Mouse (Mus musculus): ENCODE data around the gene Pnp2.
"Not testable (repeated sequence)": the region's sequence is repeated elsewhere in the genome, so short reads cannot be mapped to it uniquely, and the experiment has no call there.

Gene Pnp2

DNA sequence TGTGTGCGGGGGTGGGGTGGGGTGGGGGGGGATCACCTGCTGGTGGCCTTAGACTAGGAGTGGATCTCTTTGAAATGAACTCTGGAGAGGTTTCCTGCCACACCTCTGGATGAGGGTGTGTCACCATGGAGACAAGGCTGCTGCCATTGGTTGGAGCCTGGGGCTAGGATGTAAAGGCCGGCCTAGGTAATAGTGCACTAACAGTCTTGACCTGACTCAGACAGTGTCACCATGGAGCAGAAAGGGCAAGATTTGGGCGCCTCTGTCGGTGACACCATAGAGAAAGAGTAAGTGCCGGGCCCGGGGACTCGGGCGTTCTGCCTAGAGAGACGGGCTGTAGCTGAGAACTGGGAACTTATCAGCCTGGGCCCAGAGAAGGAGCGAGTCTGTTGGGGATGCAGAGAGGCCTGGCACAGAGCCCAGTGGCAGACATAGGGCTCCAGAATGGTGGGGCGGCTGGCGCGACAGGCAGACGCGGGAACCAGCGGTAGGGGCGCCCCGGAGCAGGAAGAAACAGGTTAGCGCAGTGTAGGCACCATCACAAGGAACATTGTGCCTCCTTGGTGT is at the start of gene Pnp2:
Gene Pnp2 (plus strand): TSS at position 51 of the 567 bp plus-strand sequence.
- TF ChIP-seq GATA4 (IDR thresholded peaks at IDR 0.05; ENCODE audit: insufficient replicate concordance, low read length): not testable (repeated sequence)

DNA sequence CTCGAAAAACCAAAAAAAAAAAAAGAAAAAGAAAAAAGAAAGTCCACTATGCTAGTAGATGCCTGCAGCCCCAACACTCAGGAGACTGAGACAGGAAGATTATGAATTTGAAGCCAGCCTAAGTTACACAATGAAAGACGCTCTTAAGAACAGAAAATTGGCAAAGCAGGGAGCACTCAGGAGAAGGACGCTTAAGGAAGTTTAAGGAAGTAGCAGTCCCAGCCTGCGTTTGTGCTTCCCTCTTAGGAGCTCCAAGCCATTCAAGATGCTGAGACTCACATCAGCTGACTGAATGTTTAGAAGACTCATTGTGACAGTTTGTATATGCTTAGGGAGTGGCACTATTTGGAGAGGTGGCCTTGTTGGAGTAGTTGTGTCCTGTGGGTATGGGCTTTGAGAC is 47.7 kb upstream of the Pnp2 start:
- no peak for TF ChIP-seq GATA4 (IDR thresholded peaks at IDR 0.05; ENCODE audit: insufficient replicate concordance, low read length)

DNA sequence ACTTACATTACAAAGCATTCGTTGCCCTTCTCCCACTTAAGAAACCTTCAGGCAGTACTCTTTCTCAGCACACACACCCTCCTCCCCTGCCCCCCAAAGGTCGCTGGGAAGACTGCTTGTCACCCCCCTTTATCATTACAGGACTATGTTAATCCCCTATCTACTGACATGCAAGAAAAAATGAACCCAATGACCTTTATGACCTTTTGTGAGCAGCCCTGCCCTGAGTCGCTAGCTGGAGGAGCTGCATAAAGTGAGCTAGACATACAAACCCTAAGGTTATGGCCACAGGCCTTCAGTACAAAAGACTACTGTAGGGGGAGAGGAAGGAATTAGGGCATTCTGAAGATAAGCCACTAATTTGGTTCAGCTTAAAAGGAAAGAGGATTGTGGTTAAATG is 44.4 kb upstream of the Pnp2 start:
- no peak for TF ChIP-seq GATA4 (IDR thresholded peaks at IDR 0.05; ENCODE audit: insufficient replicate concordance, low read length)

DNA sequence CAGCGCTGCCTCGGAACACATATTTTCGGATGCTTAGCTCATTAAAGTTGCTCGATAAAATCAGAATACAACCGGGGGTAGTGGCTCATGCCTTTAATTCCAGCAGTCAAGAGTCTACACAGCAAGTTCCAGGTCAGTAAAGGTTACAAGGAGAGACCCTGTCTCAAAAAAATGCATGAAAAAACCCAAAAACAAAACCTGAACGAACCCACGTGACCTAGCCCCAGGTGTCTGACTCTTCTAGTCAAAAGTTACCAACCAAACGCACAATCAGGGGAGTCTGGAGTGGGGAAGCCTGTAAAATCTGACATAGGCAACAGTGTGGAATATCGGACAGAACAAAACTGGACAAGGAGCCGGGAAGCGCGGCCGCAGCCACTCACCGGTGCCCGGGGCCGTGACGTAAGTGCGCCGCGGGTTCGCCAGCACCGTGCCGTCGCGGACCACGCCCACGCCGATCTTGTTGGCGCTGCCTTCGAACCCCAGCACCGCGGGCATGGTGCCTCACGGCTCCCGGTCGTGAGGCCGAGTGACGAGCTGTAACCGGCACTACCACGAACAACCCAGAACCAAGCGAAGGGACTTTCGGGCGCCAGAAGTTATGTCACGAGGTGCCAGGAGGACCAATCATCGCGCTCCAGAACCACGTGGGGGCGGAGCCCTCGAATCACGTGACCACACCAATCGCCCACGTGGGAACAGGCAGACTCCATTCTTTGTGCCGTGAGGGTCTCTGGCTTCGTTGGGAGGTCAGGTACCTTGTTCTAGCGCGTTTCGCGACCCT is 31.3 kb upstream of the Pnp2 start, which contains the start of the genes Osgep and Apex1:
Gene Osgep (minus strand): TSS at position 613 of the 784 bp plus-strand sequence.
Gene Apex1 (plus strand): TSS at position 688 of the 784 bp plus-strand sequence.
- no peak for TF ChIP-seq GATA4 (IDR thresholded peaks at IDR 0.05; ENCODE audit: insufficient replicate concordance, low read length)

DNA sequence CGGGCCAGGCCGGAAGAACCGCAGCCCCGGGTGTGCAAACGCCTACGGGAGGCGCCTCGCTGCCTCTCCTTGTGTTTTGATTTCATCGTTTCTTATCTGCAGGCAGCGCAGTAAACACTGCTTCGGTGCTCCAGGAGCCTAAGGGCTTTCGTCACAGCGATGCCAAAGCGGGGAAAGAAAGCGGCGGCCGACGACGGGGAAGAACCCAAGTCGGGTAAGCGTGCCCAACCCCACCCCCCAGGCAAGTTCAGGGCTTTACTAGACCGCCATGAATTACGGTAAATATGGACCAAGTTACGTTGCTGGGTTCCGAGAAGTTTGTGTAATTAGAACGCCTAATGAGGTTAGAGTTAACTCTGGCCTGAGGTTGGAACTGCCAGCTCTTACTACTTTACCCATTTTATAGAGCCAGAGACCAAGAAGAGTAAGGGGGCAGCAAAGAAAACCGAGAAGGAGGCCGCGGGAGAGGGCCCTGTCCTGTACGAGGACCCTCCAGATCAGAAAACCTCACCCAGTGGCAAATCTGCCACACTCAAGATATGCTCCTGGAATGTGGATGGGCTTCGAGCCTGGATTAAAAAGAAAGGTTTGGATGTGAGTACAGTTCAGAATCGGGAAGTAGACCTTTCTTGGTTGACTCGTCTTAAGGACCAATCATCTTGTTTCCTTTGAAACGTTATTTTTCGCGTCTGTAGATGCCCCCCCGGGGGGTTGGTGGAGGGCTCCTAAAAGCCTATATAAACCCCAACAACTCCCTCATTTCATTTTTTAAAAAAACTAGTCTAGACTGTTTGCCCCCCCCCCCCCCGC is 30.5 kb upstream of the Pnp2 start:
- TF ChIP-seq GATA4 (IDR thresholded peaks at IDR 0.05; ENCODE audit: insufficient replicate concordance, low read length): no peak; the same call in 1 of the 2 replicates

DNA sequence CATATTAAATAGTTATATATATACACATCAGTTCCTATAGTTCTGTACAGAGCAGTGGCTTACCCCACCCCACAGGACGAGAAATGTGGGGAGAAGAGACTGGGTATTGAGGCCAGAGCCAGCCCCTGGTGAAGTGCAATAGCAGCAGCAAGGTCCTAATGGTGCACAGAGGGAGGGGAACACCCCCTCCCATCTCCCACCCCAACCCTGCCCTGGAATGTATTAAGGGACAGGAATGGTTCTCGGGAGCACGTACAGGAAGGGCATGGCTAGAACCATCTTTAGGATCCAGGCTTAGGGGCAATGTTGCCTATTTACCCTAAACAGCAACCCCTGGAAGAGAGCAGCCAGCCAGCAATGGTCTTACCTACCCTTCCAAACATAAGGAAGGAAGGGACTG is 28.4 kb upstream of the Pnp2 start:
- TF ChIP-seq GATA4 (IDR thresholded peaks at IDR 0.05; ENCODE audit: insufficient replicate concordance, low read length): no peak

DNA sequence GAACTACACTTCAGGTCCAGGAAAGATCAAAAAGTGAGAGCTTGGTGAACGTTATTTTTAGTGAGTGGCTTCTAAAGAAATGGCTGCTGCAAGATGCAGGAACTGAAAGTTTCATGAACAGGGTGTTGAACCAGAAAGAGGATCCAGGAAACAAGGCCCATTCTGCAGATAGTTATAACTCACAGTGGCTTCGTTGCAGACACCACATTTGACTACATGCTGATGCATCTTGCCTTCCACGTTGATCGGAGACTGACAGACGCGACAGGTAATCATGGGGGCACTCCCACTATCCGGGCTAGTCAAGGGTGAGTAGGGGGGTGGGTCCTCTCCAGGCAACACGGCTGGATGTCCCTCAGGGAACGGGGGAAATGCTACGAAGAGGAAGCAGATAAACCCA is 25.8 kb upstream of the Pnp2 start:
- TF ChIP-seq GATA4 (IDR thresholded peaks at IDR 0.05; ENCODE audit: insufficient replicate concordance, low read length): no peak

DNA sequence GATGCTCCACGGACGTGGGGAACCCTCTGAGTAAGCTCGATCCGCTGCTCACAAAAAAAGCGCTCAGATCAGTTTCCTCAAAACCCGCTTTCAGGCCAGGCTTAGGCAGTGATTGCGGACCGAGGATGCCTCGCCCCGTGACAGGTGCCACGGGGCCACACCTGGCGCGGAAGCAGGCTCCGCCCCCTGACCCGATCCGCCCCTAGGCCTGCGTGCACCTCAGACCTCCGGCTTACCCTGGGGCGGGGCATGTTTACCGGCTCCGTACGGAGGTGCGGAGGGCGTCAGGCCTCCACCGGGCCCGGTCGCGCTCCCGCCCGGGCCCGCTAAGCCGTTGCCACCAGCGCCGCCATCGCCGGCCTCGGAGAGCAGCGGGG is 25.4 kb upstream of the Pnp2 start:
- no peak for TF ChIP-seq GATA4 (IDR thresholded peaks at IDR 0.05; ENCODE audit: insufficient replicate concordance, low read length)

DNA sequence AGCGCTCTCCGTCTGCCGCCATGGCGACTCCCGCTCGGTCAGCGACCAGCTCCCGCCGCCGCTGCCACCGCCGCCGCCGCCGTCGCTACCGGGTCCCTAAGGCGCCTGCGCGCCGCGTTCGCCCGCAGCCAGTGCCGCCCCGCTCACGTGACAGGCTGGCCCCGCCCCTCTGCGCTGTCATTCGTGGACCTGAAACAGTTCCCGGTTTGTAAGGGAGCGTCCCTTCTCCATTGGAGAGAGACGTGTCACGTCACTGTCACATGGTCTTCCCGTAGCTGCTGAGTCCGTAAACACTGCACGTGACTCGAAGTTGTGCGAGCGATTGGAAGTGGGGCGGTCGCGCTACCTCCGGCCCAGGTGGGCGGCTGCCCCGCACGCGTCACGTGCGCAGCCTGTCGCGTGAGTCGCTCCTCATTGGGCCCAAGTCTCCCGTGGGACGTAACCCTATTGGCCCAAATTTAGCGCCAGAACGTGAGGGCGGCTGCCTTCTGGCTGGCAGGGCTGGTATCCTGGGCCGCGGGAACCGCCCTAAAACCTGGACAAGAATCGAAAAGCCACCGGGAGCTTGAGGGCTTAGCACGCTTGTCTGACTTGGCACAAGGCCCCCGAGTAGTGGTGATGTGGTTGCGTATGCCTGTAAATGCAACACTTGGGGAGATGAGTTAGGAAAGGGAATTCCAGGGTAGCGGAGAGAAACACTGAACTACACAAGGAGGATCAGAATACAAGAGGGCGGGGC is 24.9 kb upstream of the Pnp2 start, which contains the start of the genes Pip4p1 and Pnp:
Gene Pip4p1 (minus strand): TSS at position 103 of the 739 bp plus-strand sequence.
Gene Pnp (plus strand): TSS at position 329 of the 739 bp plus-strand sequence.
- no peak for TF ChIP-seq GATA4 (IDR thresholded peaks at IDR 0.05; ENCODE audit: insufficient replicate concordance, low read length)

DNA sequence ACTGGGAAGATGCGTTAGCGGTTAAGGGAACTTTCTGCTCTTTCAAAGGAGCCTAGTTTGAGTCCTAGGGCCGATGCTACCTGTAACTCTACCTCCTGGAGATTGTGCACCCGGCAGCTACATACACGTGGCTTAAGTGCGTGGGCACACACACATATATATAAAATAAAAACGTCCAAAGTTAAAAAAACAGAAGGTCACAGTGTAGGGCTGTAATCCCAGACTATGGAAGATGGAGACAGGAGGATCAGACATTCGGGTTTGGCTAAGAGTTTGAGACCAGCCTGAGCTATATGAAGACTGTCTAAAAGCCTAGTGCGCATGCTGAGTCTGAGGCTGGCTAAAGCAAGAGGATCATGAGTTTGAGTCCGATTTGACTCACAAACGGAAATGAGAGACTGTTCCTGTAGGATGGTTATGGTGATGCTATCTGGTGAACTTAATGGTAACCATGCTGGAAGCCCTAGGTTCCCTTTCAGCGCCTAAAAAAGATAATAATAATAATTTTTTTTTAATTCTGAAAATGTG is 24.2 kb upstream of the Pnp2 start:
- no peak for TF ChIP-seq GATA4 (IDR thresholded peaks at IDR 0.05; ENCODE audit: insufficient replicate concordance, low read length)

DNA sequence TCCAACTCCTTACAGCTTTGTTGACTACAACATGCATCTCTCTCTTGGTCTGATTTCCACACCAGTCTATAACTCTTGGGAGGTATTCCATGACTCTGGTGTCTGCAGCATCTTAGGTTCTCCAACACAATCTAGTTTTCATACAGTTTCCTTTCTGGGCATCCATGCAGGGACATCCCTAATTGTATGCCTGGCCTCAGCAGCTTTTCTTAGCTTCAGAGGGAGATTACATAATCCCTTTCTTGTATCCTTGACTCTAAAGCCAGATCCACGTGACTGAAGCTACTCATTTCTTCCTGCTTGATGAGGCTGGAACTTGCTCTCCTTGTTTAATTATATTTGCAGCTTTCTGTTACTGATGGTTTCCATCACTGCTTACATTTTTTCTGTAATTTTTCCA is 19.1 kb upstream of the Pnp2 start:
- TF ChIP-seq GATA4 (IDR thresholded peaks at IDR 0.05; ENCODE audit: insufficient replicate concordance, low read length): no peak

DNA sequence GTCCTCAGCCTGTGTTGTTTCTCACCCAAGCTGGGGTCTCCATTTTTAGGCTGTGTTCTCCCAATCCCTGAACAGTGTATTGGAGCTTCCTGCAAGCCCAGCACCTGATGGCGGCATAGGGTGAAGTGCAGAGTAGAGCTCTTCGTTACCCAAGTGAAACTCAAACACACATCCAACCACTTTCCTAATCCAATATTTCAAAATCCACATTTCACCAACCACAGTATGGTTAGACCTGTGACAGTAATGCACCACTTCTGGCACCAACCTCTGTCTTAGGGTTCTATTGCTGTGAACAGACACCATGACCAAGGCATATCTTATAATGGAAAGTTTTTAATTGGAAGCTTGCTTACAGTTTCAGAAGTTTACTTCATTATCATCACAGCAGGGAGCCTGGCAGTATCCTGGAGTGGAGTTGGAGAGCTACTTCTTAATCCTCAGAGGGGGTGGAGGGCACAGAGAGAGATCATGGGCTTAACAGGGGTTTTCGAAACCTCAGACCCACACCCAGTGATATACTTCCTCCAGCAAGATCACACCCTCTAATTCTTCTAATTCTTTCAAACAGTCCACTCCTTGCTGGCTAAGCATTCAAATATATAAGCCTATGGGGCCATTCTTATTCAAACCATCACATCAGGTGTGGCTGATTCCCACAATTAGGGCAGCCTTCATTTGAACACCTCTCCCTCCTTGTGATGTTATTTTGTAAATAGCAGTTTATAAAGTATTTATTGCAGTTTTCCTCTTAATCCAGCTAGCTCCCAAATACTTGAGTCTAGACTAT is 17.5 kb upstream of the Pnp2 start:
- no peak for TF ChIP-seq GATA4 (IDR thresholded peaks at IDR 0.05; ENCODE audit: insufficient replicate concordance, low read length)

DNA sequence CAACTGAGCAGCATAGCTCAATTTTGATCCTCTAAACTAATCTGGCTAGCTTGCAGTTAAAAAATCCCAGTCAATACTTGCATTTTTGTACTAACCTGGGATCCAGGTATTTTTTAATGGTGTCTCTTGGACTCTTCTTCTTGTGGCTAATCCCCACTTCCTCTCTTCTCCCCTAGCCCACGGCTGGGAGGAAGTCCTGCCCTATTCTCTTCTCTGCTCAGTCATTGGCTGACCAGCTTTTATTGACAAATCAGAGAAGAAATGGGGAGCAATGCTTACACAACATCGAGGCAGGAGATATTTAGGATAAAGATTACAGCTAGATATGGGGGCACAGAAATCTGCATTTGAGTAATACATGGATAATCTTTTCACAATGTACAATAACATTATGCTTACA is 16.9 kb upstream of the Pnp2 start:
- no peak for TF ChIP-seq GATA4 (IDR thresholded peaks at IDR 0.05; ENCODE audit: insufficient replicate concordance, low read length)

Measured in liver, adult (tissue).